Mouse (Mus musculus) CH12.LX (cell line): Measurements from ENCODE around the gene Sept4.

Experiments
- CTCF ChIP-seq, 2 experiments: IDR thresholded peaks in 1 of 2; conservative IDR thresholded peaks in 1 of 2; 2 replicates each; pipeline ENCODE4 v1.5.1; 2011 to 2012; ENCODE audit warnings: low read depth in 2 of 2, low read length in 2 of 2, improper control_type of control experiment in 1 of 2, inconsistent platforms in 1 of 2, mild to moderate bottlenecking in 1 of 2, moderate library complexity in 1 of 2
- NRF1 ChIP-seq: IDR thresholded peaks from 2 replicates; pipeline ENCODE4 v1.6.1; 2014; ENCODE audit warnings: low read depth, mild to moderate bottlenecking, inconsistent platforms, low read length, improper control_type of control experiment, moderate library complexity
- RAD21 ChIP-seq: IDR thresholded peaks from 2 replicates; pipeline ENCODE4 v1.6.1; 2011; ENCODE audit warnings: low read depth, mild to moderate bottlenecking, low read length, improper control_type of control experiment, moderate library complexity

DNA sequence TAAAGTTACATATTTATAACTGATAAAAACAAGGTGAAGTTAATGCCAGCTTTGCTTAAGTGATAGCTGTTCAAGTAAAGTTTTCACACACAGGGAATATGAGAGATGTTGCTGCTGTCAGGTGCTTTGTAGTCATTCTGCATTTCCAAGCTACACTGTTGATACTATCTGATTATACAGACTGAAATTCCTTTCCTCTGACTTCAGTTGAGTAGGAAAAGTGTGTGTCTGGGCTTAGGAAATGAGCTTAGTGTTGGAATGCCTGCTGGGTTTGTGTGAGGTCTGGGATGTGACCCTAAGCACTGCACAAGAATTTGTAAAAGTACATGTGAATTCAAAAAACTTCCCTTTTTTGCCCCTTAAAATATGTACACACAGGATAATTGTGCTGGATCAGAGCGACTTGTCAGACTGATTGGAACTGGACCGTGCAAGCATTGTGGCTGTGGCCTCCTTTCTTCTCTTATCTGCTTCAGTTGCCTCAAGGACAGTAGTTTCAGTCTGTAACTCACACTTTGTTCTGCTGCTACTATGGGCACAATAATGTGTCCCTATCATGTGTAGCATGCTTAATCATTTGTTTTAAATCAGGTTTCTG is 13.5 kb upstream of the Sept4 start:
- TF ChIP-seq NRF1, result no peak
- TF ChIP-seq RAD21, result no peak
- TF ChIP-seq CTCF (conservative IDR thresholded peaks at IDR 0.05 in 1 of 2, IDR thresholded peaks at IDR 0.05 in 1 of 2; ENCODE audit: low read depth in 2 of 2, low read length in 2 of 2), result no peak
